Mouse (Mus musculus): Measurements from ENCODE around the gene Olfr601. TPM values are rescaled to one million over a fixed set of nuclear protein-coding genes. Genes with fewer than 3 reads are reported as not detected.

Gene Olfr601
- total and polyA plus RNA-seq, 3 experiments, result not detected

DNA sequence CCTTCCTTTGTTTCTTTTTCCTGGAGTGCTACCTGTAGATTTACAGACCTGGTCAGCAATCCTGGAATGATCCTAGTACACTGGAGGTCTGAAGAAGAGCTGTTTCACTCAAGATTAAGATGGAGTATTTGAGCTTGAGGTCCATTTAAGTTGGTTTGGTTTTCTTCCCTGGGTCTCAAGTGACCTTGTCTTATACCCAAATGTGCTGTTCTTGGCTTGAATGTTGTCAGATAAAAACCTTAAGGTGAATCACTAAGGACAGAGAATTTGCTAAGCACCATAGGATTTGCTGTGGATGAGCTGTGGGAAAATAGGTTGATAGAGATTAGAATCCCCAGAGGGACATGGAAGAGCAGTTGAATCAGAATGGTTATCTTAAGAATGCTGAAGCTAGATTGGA, 12.9 kb downstream of the Olfr601 start, which contains the start of gene Olfr600:
Olfr600 (minus strand) TSS at position 101 of the 400 bp plus-strand sequence.
- Histone ChIP-seq H3K27ac (ENCODE audit: control insufficient read depth, low read depth, low read length) (no peak within 1 kb of the TSS), H3K27me3 (ENCODE audit: control insufficient read depth in 1 of 2, insufficient read depth in 2 of 2, low read length in 2 of 2) (no peaks in the 10 kb centered on the region), H3K79me2 (ENCODE audit: control insufficient read depth, insufficient read depth, low read length, poor library complexity) (no peaks in the 10 kb centered on the region), H3K9ac (ENCODE audit: control insufficient read depth, low read depth, low read length, poor library complexity, severe bottlenecking) (no peak within 1 kb of the TSS), H3K9me3 (replicated peaks; ENCODE audit: insufficient read depth, low read length) (no peaks in the 10 kb centered on the region), H3K4me3 (ENCODE audit: control insufficient read depth in 1 of 2, insufficient read depth in 1 of 2, low read depth in 2 of 2, low read length in 2 of 2) (no peak within 1 kb of the TSS), H3K4me1 (ENCODE audit: control insufficient read depth in 1 of 2, insufficient read depth in 2 of 2, low read length in 2 of 2) (no peaks in the 10 kb centered on the region), H3K36me3 (ENCODE audit: control insufficient read depth in 1 of 2, insufficient read depth in 2 of 2, low read length in 2 of 2) (no peaks in the 10 kb centered on the region)
- DNase-seq (ENCODE audit: low read depth, low spot score), result no peak
- no peak for TF ChIP-seq MXI1 (IDR thresholded peaks at IDR 0.05; ENCODE audit: low read depth, low read length)

DNA sequence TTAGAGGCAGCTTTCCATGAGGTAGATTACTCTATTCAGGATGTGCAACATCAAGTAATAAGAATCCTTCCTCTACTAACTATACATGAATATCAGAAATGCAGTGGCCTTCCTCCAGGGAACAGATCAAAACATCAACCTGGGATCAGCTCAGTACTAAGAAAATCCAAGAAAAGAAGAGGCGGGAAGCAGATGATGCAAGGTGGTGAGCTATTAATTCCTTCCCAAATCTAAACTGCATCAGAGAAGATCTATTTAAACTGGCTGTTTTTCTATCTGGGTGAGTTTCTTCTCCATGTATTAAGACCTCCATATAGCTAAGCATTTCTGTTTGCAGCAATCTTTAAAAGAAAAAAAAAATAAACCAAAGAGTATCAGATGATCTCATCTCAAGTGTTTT, 26.8 kb downstream of the Olfr601 start, which contains the start of gene Olfr599:
Olfr599 (plus strand) TSS at position 301 of the 400 bp plus-strand sequence.
- no peaks in the 10 kb centered on the region for H3K27me3 ChIP-seq (ENCODE audit: control insufficient read depth in 1 of 2, insufficient read depth in 2 of 2, low read length in 2 of 2)
- H3K4me1 ChIP-seq (ENCODE audit: control insufficient read depth in 1 of 2, insufficient read depth in 2 of 2, low read length in 2 of 2), result no peaks in the 10 kb centered on the region
- H3K36me3 ChIP-seq (ENCODE audit: control insufficient read depth in 1 of 2, insufficient read depth in 2 of 2, low read length in 2 of 2), result no peaks in the 10 kb centered on the region
- no peaks in the 10 kb centered on the region for H3K9me3 ChIP-seq (replicated peaks; ENCODE audit: insufficient read depth, low read length)
- TF ChIP-seq HCFC1 (IDR thresholded peaks at IDR 0.05; ENCODE audit: low read depth, low read length), result no peak
- TF ChIP-seq ETS1 (IDR thresholded peaks at IDR 0.05; ENCODE audit: low read depth, low read length), result no peak
- TF ChIP-seq UBTF (IDR thresholded peaks at IDR 0.05; ENCODE audit: borderline replicate concordance, insufficient read depth, low read depth, low read length), result no peak
- TF ChIP-seq TBP (IDR thresholded peaks at IDR 0.05; ENCODE audit: low read depth, low read length), result no peak
- TF ChIP-seq MAFK (IDR thresholded peaks at IDR 0.05; ENCODE audit: borderline replicate concordance, low read depth, low read length), result no peak
- TF ChIP-seq RCOR1 (IDR thresholded peaks at IDR 0.05; ENCODE audit: low read depth, low read length), result no peak
- TF ChIP-seq NELFE (IDR thresholded peaks at IDR 0.05; ENCODE audit: low read depth, low read length), result no peak
- TF ChIP-seq KAT2A (conservative IDR thresholded peaks at IDR 0.05; ENCODE audit: low read depth, low read length), result no peak
- no peak for TF ChIP-seq MXI1 (IDR thresholded peaks at IDR 0.05; ENCODE audit: low read depth, low read length)
- TF ChIP-seq NRF1 (IDR thresholded peaks at IDR 0.05; ENCODE audit: insufficient read depth, low read depth, low read length, poor library complexity, severe bottlenecking), result no peak
- TF ChIP-seq GATA1 (IDR thresholded peaks at IDR 0.05; ENCODE audit: low read depth, low read length), result no peak
- no peak for TF ChIP-seq ZC3H11A (IDR thresholded peaks at IDR 0.05; ENCODE audit: low read depth, low read length)
- no peak for TF ChIP-seq POLR2AphosphoS5 (IDR thresholded peaks at IDR 0.05; ENCODE audit: borderline replicate concordance, low read depth, low read length)
- TF ChIP-seq CHD1 (IDR thresholded peaks at IDR 0.05; ENCODE audit: low read depth, low read length), result no peak
- no peak within 1 kb of the TSS for H3K27ac ChIP-seq (ENCODE audit: control insufficient read depth, low read depth, low read length)
- no peak within 1 kb of the TSS for H3K4me3 ChIP-seq (ENCODE audit: control insufficient read depth in 1 of 2, insufficient read depth in 1 of 2, low read depth in 2 of 2, low read length in 2 of 2)
- no peaks in the 10 kb centered on the region for H3K79me2 ChIP-seq (ENCODE audit: control insufficient read depth, insufficient read depth, low read length, poor library complexity)
- no peak within 1 kb of the TSS for H3K9ac ChIP-seq (ENCODE audit: control insufficient read depth, low read depth, low read length, poor library complexity, severe bottlenecking)
- no peak for DNase-seq (ENCODE audit: low read depth, low spot score)

DNA sequence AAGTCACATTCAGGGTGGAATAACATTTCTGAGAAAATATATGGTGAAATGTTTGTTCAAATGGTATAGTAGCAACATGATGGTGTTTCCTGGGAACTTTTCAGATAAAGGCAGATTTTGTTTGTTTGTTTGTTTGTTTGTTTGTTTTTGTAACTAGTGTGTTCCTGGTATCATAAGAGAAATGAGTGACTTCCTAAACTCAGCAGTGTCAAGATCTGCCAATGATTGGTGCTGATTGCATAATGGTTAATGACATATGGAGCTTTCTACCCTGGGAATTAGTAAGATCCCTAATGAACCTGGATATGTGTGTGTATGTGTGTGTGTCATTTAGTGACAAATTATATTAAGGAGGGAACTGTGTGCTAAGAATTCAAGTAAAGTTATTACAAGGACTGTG, 39.2 kb downstream of the Olfr601 start, which contains the start of gene Olfr598:
Olfr598 (plus strand) TSS at position 301 of the 400 bp plus-strand sequence.
- Histone ChIP-seq H3K36me3 (ENCODE audit: control insufficient read depth in 1 of 2, insufficient read depth in 2 of 2, low read length in 2 of 2) (no peaks in the 10 kb centered on the region), H3K27ac (ENCODE audit: control insufficient read depth, low read depth, low read length) (no peak within 1 kb of the TSS), H3K4me3 (ENCODE audit: control insufficient read depth in 1 of 2, insufficient read depth in 1 of 2, low read depth in 2 of 2, low read length in 2 of 2) (no peak within 1 kb of the TSS), H3K9me3 (replicated peaks; ENCODE audit: insufficient read depth, low read length) (no peaks in the 10 kb centered on the region), H3K9ac (ENCODE audit: control insufficient read depth, low read depth, low read length, poor library complexity, severe bottlenecking) (no peak within 1 kb of the TSS), H3K27me3 (ENCODE audit: control insufficient read depth in 1 of 2, insufficient read depth in 2 of 2, low read length in 2 of 2) (no peaks in the 10 kb centered on the region), H3K79me2 (ENCODE audit: control insufficient read depth, insufficient read depth, low read length, poor library complexity) (no peaks in the 10 kb centered on the region), H3K4me1 (ENCODE audit: control insufficient read depth in 1 of 2, insufficient read depth in 2 of 2, low read length in 2 of 2) (no peaks in the 10 kb centered on the region)
- no peak for TF ChIP-seq MAZ (IDR thresholded peaks at IDR 0.05; ENCODE audit: low read depth, low read length)
- no peak for TF ChIP-seq ZKSCAN1 (IDR thresholded peaks at IDR 0.05; ENCODE audit: low read depth, low read length)
- no peak for TF ChIP-seq GABPA (IDR thresholded peaks at IDR 0.05; ENCODE audit: low read depth, low read length)
- TF ChIP-seq MYC (IDR thresholded peaks at IDR 0.05; ENCODE audit: low read depth, low read length), result no peak
- no peak for TF ChIP-seq CTCF (IDR thresholded peaks at IDR 0.05 in 2 of 3, conservative IDR thresholded peaks at IDR 0.05 in 1 of 3; ENCODE audit: control insufficient read depth in 1 of 3, insufficient read depth in 1 of 3, low read depth in 2 of 3, low read length in 3 of 3, poor library complexity in 1 of 3, severe bottlenecking in 1 of 3)
- TF ChIP-seq ZC3H11A (IDR thresholded peaks at IDR 0.05; ENCODE audit: low read depth, low read length), result no peak
- no peak for TF ChIP-seq SMC3 (IDR thresholded peaks at IDR 0.05; ENCODE audit: low read depth, low read length)
- TF ChIP-seq USF2 (IDR thresholded peaks at IDR 0.05; ENCODE audit: borderline replicate concordance in 1 of 2, insufficient read depth in 1 of 2, low read depth in 1 of 2, low read length in 2 of 2), result no peak
- no peak for TF ChIP-seq SIN3A (IDR thresholded peaks at IDR 0.05; ENCODE audit: low read length)
- TF ChIP-seq TBP (IDR thresholded peaks at IDR 0.05; ENCODE audit: low read depth, low read length), result no peak
- DNase-seq (ENCODE audit: low read depth, low spot score), result no peak
